Mouse (Mus musculus): Measurements from ENCODE around the gene Cmtm6. TPM values are rescaled to one million over a fixed set of nuclear protein-coding genes. Genes with fewer than 3 reads are reported as not detected.

The Cmtm6 gene
- polyA plus RNA-seq, 1 experiment: 36.7 TPM

GRCm38 (mm10) chr9:114758272-114758671 lies 27.4 kb downstream of the Cmtm6 start:
- Histone ChIP-seq H3K27ac (ENCODE audit: insufficient read depth, low read length) (peak overlapping the region; percentile 75), H3K27me3 (ENCODE audit: control insufficient read depth, insufficient read depth, low read length) (no peaks in the 10 kb centered on the region), H3K4me1 (ENCODE audit: control insufficient read depth, insufficient read depth, insufficient read length) (peaks cover 13% of the 10 kb centered on the region; the same call in 1 of the 2 replicates), H3K4me3 (ENCODE audit: extremely low read depth, insufficient read depth, insufficient read length) (no peak overlapping the region), H3K36me3 (ENCODE audit: control insufficient read depth, insufficient read depth, low read length) (peaks cover 28% of the 10 kb centered on the region)
- no peak for TF ChIP-seq CTCF (IDR thresholded peaks at IDR 0.05; ENCODE audit: extremely low read depth, insufficient read depth, insufficient read length, insufficient replicate concordance)
- no peak for TF ChIP-seq POLR2A (IDR thresholded peaks at IDR 0.05; ENCODE audit: low read depth, low read length)
- no peak for DNase-seq (ENCODE audit: low read depth in 1 of 2, low spot score in 2 of 2)
- 30% methylated on average over 7 of the region's 7 CpGs for WGBS

GRCm38 (mm10) chr9:114758801-114759200 lies 27.9 kb downstream of the Cmtm6 start:
- 57% methylated on average over 5 of the region's 5 CpGs for WGBS
- H3K27ac ChIP-seq (ENCODE audit: insufficient read depth, low read length): peak overlapping the region; percentile 75
- TF ChIP-seq CTCF (IDR thresholded peaks at IDR 0.05; ENCODE audit: extremely low read depth, insufficient read depth, insufficient read length, insufficient replicate concordance) (no peak), POLR2A (IDR thresholded peaks at IDR 0.05; ENCODE audit: low read depth, low read length) (no peak)

GRCm38 (mm10) chr9:114759886-114760285 lies 29.0 kb downstream of the Cmtm6 start:
- Histone ChIP-seq H3K36me3 (ENCODE audit: control insufficient read depth, insufficient read depth, low read length) (peaks cover 28% of the 10 kb centered on the region), H3K27me3 (ENCODE audit: control insufficient read depth, insufficient read depth, low read length) (no peaks in the 10 kb centered on the region), H3K4me1 (ENCODE audit: control insufficient read depth, insufficient read depth, insufficient read length) (peaks cover 13% of the 10 kb centered on the region; the same call in 1 of the 2 replicates), H3K27ac (ENCODE audit: insufficient read depth, low read length) (0 out of 2 replicates have a peak overlapping the region, but pooled peaks have one; percentile 56), H3K4me3 (ENCODE audit: extremely low read depth, insufficient read depth, insufficient read length) (no peak overlapping the region)
- TF ChIP-seq POLR2A (IDR thresholded peaks at IDR 0.05; ENCODE audit: low read depth, low read length) (no peak), CTCF (IDR thresholded peaks at IDR 0.05; ENCODE audit: extremely low read depth, insufficient read depth, insufficient read length, insufficient replicate concordance) (no peak)
- 90% methylated on average over 4 of the region's 4 CpGs for WGBS
- DNase-seq (ENCODE audit: low read depth in 1 of 2, low spot score in 2 of 2): no peak

More at GRCm38 (mm10) chr9:114758801-114759200, 27.9 kb downstream of the Cmtm6 start:
- H3K36me3 ChIP-seq (ENCODE audit: control insufficient read depth, insufficient read depth, low read length): peaks cover 28% of the 10 kb centered on the region
- peaks cover 13% of the 10 kb centered on the region; the same call in 1 of the 2 replicates for H3K4me1 ChIP-seq (ENCODE audit: control insufficient read depth, insufficient read depth, insufficient read length)
- DNase-seq (ENCODE audit: low read depth in 1 of 2, low spot score in 2 of 2): no peak
- no peaks in the 10 kb centered on the region for H3K27me3 ChIP-seq (ENCODE audit: control insufficient read depth, insufficient read depth, low read length)
- no peak overlapping the region for H3K4me3 ChIP-seq (ENCODE audit: extremely low read depth, insufficient read depth, insufficient read length)

- 42% methylated on average over 5 of the region's 5 CpGs for WGBS
- H3K36me3 ChIP-seq (ENCODE audit: control insufficient read depth, insufficient read depth, low read length): peaks cover 31% of the 10 kb centered on the region
Measured at GRCm38 (mm10) chr9:114760353-114760752, 29.4 kb downstream of the Cmtm6 start.

GRCm38 (mm10) chr9:114761848-114762247 lies 30.9 kb downstream of the Cmtm6 start:
- TF ChIP-seq CTCF (IDR thresholded peaks at IDR 0.05; ENCODE audit: extremely low read depth, insufficient read depth, insufficient read length, insufficient replicate concordance) (no peak), POLR2A (IDR thresholded peaks at IDR 0.05; ENCODE audit: low read depth, low read length) (no peak)
- 84% methylated on average over 11 of the region's 11 CpGs for WGBS
- no peak for DNase-seq (ENCODE audit: low read depth in 1 of 2, low spot score in 2 of 2)
- Histone ChIP-seq H3K36me3 (ENCODE audit: control insufficient read depth, insufficient read depth, low read length) (peaks cover 28% of the 10 kb centered on the region), H3K4me3 (ENCODE audit: extremely low read depth, insufficient read depth, insufficient read length) (no peak overlapping the region), H3K4me1 (ENCODE audit: control insufficient read depth, insufficient read depth, insufficient read length) (peaks cover 13% of the 10 kb centered on the region; the same call in 1 of the 2 replicates), H3K27ac (ENCODE audit: insufficient read depth, low read length) (no peak overlapping the region), H3K27me3 (ENCODE audit: control insufficient read depth, insufficient read depth, low read length) (no peaks in the 10 kb centered on the region)

More at GRCm38 (mm10) chr9:114760353-114760752, 29.4 kb downstream of the Cmtm6 start:
- H3K27ac ChIP-seq (ENCODE audit: insufficient read depth, low read length): peak overlapping the region; percentile 56; the same call in 1 of the 2 replicates
- no peak for TF ChIP-seq CTCF (IDR thresholded peaks at IDR 0.05; ENCODE audit: extremely low read depth, insufficient read depth, insufficient read length, insufficient replicate concordance)
- no peak for TF ChIP-seq POLR2A (IDR thresholded peaks at IDR 0.05; ENCODE audit: low read depth, low read length)
- peaks cover 13% of the 10 kb centered on the region; the same call in 1 of the 2 replicates for H3K4me1 ChIP-seq (ENCODE audit: control insufficient read depth, insufficient read depth, insufficient read length)
- H3K4me3 ChIP-seq (ENCODE audit: extremely low read depth, insufficient read depth, insufficient read length): no peak overlapping the region
- H3K27me3 ChIP-seq (ENCODE audit: control insufficient read depth, insufficient read depth, low read length): no peaks in the 10 kb centered on the region
- DNase-seq (ENCODE audit: low read depth in 1 of 2, low spot score in 2 of 2): peak in 1 of 2 experiments; percentile 35

- 69% methylated on average over 13 of the region's 13 CpGs for WGBS
- Histone ChIP-seq H3K4me1 (ENCODE audit: control insufficient read depth, insufficient read depth, insufficient read length) (peaks cover 13% of the 10 kb centered on the region; the same call in 1 of the 2 replicates), H3K27ac (ENCODE audit: insufficient read depth, low read length) (no peak overlapping the region), H3K36me3 (ENCODE audit: control insufficient read depth, insufficient read depth, low read length) (peaks cover 29% of the 10 kb centered on the region), H3K4me3 (ENCODE audit: extremely low read depth, insufficient read depth, insufficient read length) (no peak overlapping the region), H3K27me3 (ENCODE audit: control insufficient read depth, insufficient read depth, low read length) (no peaks in the 10 kb centered on the region)
- DNase-seq (ENCODE audit: low read depth in 1 of 2, low spot score in 2 of 2): peak in 1 of 2 experiments; percentile 42
- TF ChIP-seq POLR2A (IDR thresholded peaks at IDR 0.05; ENCODE audit: low read depth, low read length) (no peak), CTCF (IDR thresholded peaks at IDR 0.05; ENCODE audit: extremely low read depth, insufficient read depth, insufficient read length, insufficient replicate concordance) (peak; percentile 41; the same call in 1 of the 2 replicates)
Measured at GRCm38 (mm10) chr9:114763341-114763740, 32.4 kb downstream of the Cmtm6 start.

GRCm38 (mm10) chr9:114767030-114767429 lies 36.1 kb downstream of the Cmtm6 start:
- Histone ChIP-seq H3K36me3 (ENCODE audit: control insufficient read depth, insufficient read depth, low read length) (peaks cover 12% of the 10 kb centered on the region), H3K4me1 (ENCODE audit: control insufficient read depth, insufficient read depth, insufficient read length) (peaks cover 6% of the 10 kb centered on the region; the same call in 1 of the 2 replicates), H3K4me3 (ENCODE audit: extremely low read depth, insufficient read depth, insufficient read length) (no peak overlapping the region), H3K27ac (ENCODE audit: insufficient read depth, low read length) (no peak overlapping the region), H3K27me3 (ENCODE audit: control insufficient read depth, insufficient read depth, low read length) (no peaks in the 10 kb centered on the region)
- TF ChIP-seq POLR2A (IDR thresholded peaks at IDR 0.05; ENCODE audit: low read depth, low read length) (no peak), CTCF (IDR thresholded peaks at IDR 0.05; ENCODE audit: extremely low read depth, insufficient read depth, insufficient read length, insufficient replicate concordance) (no peak)
- 78% methylated on average over 13 of the region's 13 CpGs for WGBS
- no peak for DNase-seq (ENCODE audit: low read depth in 1 of 2, low spot score in 2 of 2)
